Comparison of ENCODE assay signal across 8 mouse cellular contexts in genomic region chr5:29378298-29379036, GRCm38 (mm10). TPM values are rescaled to one million over a fixed set of nuclear protein-coding genes. Genes with fewer than 3 reads are reported as not detected.
A peak's percentile ranks its signal among the peaks of the same experiment; 100 is the strongest.
DNase-seq lines count a peak whose midpoint lies in the region; ATAC-seq and TF ChIP-seq lines count a peak whose summit lies in the region.

Gene Lmbr1, minus strand, starts transcription at chr5:29378390.

- peak within 1 kb of the TSS; percentile 69 for H3K9ac ChIP-seq in lung, embryonic 14.5 days

- 0 out of 2 replicates have a peak, but pooled peaks cover 3% of the 10 kb centered on the region for H3K4me1 ChIP-seq in lung, embryonic 14.5 days (ENCODE audit: insufficient read depth)

- peak within 1 kb of the TSS; percentile 91 for H3K4me2 ChIP-seq in lung, embryonic 14.5 days

- H3K36me3 ChIP-seq in lung, embryonic 14.5 days (ENCODE audit: insufficient read depth) = no peaks in the 10 kb centered on the region

- ATAC-seq in hematopoietic stem cell, adult 5-6 weeks (replicated peaks in 1 of 2; ENCODE audit: insufficient read depth in 1 of 2, low FRiP score in 2 of 2, low TSS enrichment in 1 of 2, low read depth in 1 of 2, poor library complexity in 2 of 2, severe bottlenecking in 2 of 2) = peak; percentile 95 to 97
- peak; percentile 98 for ATAC-seq in lung, embryonic 14.5 days (ENCODE audit: insufficient read depth)
- ATAC-seq in neutrophil, adult 5-6 weeks (ENCODE audit: extremely low read depth, insufficient number of reproducible peaks, low FRiP score, poor library complexity, severe bottlenecking) = peak; percentile 75

- peak within 1 kb of the TSS; percentile 61; the same call in 1 of the 2 replicates for H3K27ac ChIP-seq in lung, embryonic 14.5 days (ENCODE audit: low read depth)

- no peak for TF ChIP-seq CTCF in lung, embryonic 14.5 days (IDR thresholded peaks at IDR 0.05; ENCODE audit: low read depth)

- H3K9me3 ChIP-seq in lung, embryonic 14.5 days (ENCODE audit: low read depth, low read length) = no peaks in the 10 kb centered on the region

- peak within 1 kb of the TSS; percentile 77 for H3K4me3 ChIP-seq in lung, embryonic 14.5 days (ENCODE audit: low read depth, low read length)

- H3K27me3 ChIP-seq in lung, embryonic 14.5 days (ENCODE audit: insufficient read depth, low read length) = no peaks in the 10 kb centered on the region

- DNase-seq in Muller cell, postnatal 12 days (ENCODE audit: inconsistent ontology term) = peak; percentile 96
- peak; percentile 95 for DNase-seq in cerebellum, adult 9-10 months
- DNase-seq in forelimb bud, embryonic 11.5 days (ENCODE audit: low read depth, low spot score) = peak; percentile 94
- DNase-seq in layer of hippocampus, adult 8-10 months (ENCODE audit: low spot score in 2 of 2) = peak; percentile 89 to 91
- DNase-seq in lung, embryonic 14.5 days = peak; percentile 97
- peak; percentile 94 for DNase-seq in testis, postnatal 14 days (ENCODE audit: low spot score)

- under 1% methylated on average over 40 of the region's 40 CpGs for WGBS in lung, embryonic 14.5 days

RNA-seq across cellular contexts. Expression of gene Lmbr1, which starts in this region (rescaled TPM):
- total RNA-seq in hematopoietic stem cell, adult 5-6 weeks (2017) = 5.3 and 6.2 TPM in 2 replicates
- 10 to 100 TPM; 23.7 to 32.0 (median 29.6) TPM for total RNA-seq in layer of hippocampus, adult 8-10 months (2022)
- polyA plus RNA-seq in lung, embryonic 14.5 days (2014; fragmentation: Nextera tagmentation; extraction: Ambion mirVana) = 11.8 and 12.8 TPM in 2 replicates
- 0.86 and 1.4 TPM in 2 replicates for total RNA-seq in neutrophil, adult 5-6 weeks (2017)

Comparison
In these comparisons a context has a peak if more than half of its experiments do, and no peak if none do; other contexts are left out.
1. Peak in every context shown above with its lines: DNase-seq, ATAC-seq, H3K4me3 ChIP-seq and H3K27ac ChIP-seq.